Mouse (Mus musculus): Measurements from ENCODE around the gene Gcc1. TPM values are rescaled to one million over a fixed set of nuclear protein-coding genes. Genes with fewer than 3 reads are reported as not detected.

Gcc1 gene
- 16.0 and 16.4 TPM in 2 replicates for polyA plus RNA-seq (2016; fragmentation: Nextera tagmentation; extraction: Ambion mirVana)

DNA sequence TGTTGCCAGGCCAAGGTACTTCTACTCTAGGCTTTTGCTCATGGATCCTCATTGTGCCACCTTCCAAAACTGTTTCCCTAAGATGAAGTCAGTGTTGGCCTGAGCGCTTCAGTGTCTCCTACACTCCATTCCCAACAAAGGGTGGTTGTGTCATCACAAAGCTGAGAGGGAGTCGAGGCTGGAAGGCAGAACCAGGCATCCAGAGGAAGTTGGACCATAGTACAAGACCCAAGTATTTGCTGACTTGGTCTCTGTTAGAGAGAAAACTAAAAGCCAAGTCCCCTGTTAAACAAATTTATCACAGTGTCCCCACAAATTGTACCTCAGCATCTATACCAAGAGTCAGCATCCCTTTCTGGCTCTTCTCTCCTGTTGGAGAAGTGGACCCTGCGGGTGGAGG, at the start of gene Gcc1:
TSS of gene Gcc1 (minus strand) at position 101 of the 400 bp plus-strand sequence.
- H3K36me3 ChIP-seq: peaks cover 20% of the 10 kb centered on the region
- H3K9me3 ChIP-seq (replicated peaks): no peaks in the 10 kb centered on the region
- peaks cover 17% of the 10 kb centered on the region for H3K4me1 ChIP-seq
- H3K4me3 ChIP-seq: no peak within 1 kb of the TSS
- H3K4me2 ChIP-seq (replicated peaks): no peak within 1 kb of the TSS
- H3K9ac ChIP-seq: no peak within 1 kb of the TSS
- no peak within 1 kb of the TSS for H3K27ac ChIP-seq
- ATAC-seq (ENCODE audit: low FRiP score): no peak
- 91% methylated on average over 3 of the region's 3 CpGs for WGBS
- H3K27me3 ChIP-seq: no peaks in the 10 kb centered on the region

DNA sequence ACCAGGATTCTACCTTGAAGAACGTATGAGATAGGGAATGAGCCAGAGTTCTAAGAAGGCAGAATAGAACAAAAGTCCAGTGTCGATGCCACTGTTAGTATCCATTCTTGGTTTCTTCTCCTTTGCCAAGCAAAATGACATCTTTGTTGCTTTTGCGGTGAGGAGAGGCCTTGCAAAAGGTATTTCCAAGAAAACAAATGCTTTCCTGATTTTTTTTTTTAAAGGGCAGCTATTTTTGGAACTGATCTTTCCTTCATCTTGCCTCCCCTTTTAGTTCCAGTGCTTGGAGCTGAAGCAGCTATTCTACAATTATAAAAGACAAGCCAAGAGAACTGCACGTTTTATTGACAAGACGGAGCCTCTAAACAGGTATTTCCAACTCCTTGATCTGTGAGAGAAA, 46.6 kb upstream of the Gcc1 start, which contains the start of gene Snd1:
TSS of gene Snd1 (plus strand) at position 301 of the 400 bp plus-strand sequence.
- no peak within 1 kb of the TSS for H3K9ac ChIP-seq
- no peaks in the 10 kb centered on the region for H3K27me3 ChIP-seq
- no peaks in the 10 kb centered on the region for H3K9me3 ChIP-seq (replicated peaks)
- H3K36me3 ChIP-seq: no peaks in the 10 kb centered on the region
- no peak within 1 kb of the TSS for H3K4me3 ChIP-seq
- H3K4me1 ChIP-seq: 0 out of 2 replicates have a peak, but pooled peaks cover 7% of the 10 kb centered on the region
- no peak within 1 kb of the TSS for H3K4me2 ChIP-seq (replicated peaks)
- WGBS: 81% methylated on average over 5 of the region's 5 CpGs
- ATAC-seq (ENCODE audit: low FRiP score): no peak
- no peak within 1 kb of the TSS for H3K27ac ChIP-seq

DNA sequence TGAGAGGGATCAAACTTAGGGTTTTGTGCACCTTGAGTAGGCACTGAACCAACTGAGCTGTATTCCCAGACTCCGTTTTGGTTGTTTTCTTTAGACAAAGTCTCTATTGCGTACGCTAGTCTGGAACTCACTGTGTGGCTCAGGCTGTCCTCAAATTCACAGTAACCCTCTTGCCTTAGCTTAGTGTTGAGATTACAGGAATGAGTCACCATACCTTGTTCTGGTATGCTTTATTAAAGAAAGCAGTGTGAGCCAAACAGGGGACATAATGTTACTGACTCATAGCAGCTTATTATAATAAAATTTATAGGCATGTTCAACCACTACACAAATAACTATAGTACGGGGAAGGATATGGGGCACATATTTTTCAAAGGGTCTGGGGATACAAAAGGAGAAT, 46.0 kb upstream of the Gcc1 start:
- no peak overlapping the region for H3K27ac ChIP-seq
- WGBS: 86% methylated on average over 4 of the region's 4 CpGs
- 0 out of 2 replicates have a peak, but pooled peaks cover 4% of the 10 kb centered on the region for H3K4me1 ChIP-seq
- H3K9me3 ChIP-seq (replicated peaks): no peaks in the 10 kb centered on the region
- H3K4me2 ChIP-seq (replicated peaks): no peak overlapping the region
- no peak overlapping the region for H3K9ac ChIP-seq
- no peak for ATAC-seq (ENCODE audit: low FRiP score)
- H3K36me3 ChIP-seq: no peaks in the 10 kb centered on the region
- H3K4me3 ChIP-seq: no peak overlapping the region
- H3K27me3 ChIP-seq: no peaks in the 10 kb centered on the region

DNA sequence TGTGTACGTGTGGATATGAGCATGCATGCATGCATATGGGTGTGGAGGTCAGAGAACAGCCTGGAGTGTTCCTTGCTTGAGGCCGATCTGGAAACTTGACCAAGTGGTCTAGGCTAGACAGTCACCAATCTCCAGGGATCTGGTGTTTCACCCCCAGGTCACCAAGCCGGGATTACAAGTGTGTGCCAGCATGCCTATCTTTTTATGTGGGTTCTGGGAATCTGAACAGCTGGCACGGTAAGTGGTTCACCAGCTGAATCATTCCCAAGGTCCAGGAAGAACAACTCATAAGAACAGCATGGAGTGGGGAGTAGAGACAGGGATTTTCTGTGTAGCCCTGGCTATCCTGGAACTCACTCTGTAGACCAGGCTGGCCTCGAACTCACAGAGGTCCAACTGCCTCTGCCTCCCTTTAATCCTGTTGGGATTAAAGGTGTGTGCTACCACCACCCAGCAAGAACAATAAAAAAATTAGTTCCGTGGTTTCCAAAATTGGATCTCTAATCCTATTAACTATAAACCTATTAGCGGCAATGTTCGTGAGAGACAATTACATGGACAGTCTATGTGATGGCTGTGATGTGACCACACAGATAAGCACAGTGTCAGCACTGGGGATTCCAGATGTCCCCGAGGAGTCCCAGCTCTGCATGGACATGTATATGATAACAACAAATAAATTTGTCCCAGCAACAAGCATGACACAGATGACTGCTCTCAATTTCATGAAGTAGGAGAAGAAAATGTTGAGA, 43.3 kb upstream of the Gcc1 start:
- H3K4me1 ChIP-seq: no peaks in the 10 kb centered on the region
- H3K9me3 ChIP-seq (replicated peaks): no peaks in the 10 kb centered on the region
- no peak overlapping the region for H3K9ac ChIP-seq
- H3K4me2 ChIP-seq (replicated peaks): no peak overlapping the region
- no peak overlapping the region for H3K27ac ChIP-seq
- H3K36me3 ChIP-seq: no peaks in the 10 kb centered on the region
- H3K27me3 ChIP-seq: no peaks in the 10 kb centered on the region
- 87% methylated on average over 9 of the region's 9 CpGs for WGBS
- H3K4me3 ChIP-seq: no peak overlapping the region
- no peak for ATAC-seq (ENCODE audit: low FRiP score)

DNA sequence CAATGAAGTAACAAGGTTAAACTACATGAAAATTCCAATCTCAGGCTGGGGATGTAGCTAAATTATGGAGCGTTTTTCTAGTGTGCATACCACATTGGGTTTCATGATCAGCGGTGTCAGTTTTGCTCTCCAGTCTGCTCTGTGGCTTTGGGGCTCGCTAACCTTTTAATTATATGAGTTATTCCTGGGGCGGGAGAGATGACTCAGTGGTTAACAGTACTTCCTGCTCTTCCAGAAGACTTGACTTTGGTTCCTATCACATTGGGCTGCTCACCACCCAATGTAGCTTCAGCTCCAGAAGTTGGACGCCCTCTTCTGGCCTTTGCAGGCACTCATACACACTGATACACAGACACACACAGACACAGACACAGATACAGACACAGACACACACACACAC, 42.4 kb upstream of the Gcc1 start:
- 84% methylated on average over 5 of the region's 5 CpGs for WGBS
- no peak for ATAC-seq (ENCODE audit: low FRiP score)
- no peaks in the 10 kb centered on the region for H3K36me3 ChIP-seq
- no peak overlapping the region for H3K9ac ChIP-seq
- H3K27ac ChIP-seq: no peak overlapping the region
- H3K9me3 ChIP-seq (replicated peaks): no peaks in the 10 kb centered on the region
- no peaks in the 10 kb centered on the region for H3K27me3 ChIP-seq
- H3K4me2 ChIP-seq (replicated peaks): no peak overlapping the region
- no peaks in the 10 kb centered on the region for H3K4me1 ChIP-seq
- no peak overlapping the region for H3K4me3 ChIP-seq

DNA sequence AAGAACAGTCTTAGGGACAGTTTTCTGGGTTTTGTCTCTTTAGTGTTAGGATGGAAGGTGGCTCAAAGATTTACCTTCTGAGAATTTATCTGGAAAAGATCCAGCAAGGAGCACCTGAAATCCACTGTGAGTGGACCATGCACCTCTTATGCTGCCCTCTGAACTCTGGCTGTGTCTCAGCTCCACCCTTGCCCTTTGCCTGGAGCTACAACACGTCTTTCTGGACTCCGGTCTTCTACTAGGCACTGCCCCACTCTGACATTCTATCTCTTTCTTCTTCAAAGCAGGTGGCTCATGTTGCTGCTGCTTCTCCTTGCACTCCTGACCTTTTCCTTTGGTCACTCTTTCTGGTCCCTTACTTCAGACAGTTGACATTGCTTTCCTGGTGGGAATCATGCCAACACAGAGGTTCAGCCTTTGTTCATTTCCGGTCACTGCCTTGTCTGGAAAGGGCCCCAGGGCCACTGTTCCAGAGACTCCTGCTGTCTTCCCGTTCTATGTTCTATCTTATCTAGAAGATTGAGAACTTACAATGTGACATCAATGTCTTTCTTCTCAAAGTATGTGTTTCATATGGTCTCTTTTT, 41.9 kb upstream of the Gcc1 start:
- Histone ChIP-seq H3K9me3 (replicated peaks) (no peaks in the 10 kb centered on the region), H3K36me3 (no peaks in the 10 kb centered on the region), H3K4me1 (no peaks in the 10 kb centered on the region), H3K4me3 (no peak overlapping the region), H3K27ac (no peak overlapping the region), H3K4me2 (replicated peaks) (no peak overlapping the region), H3K9ac (no peak overlapping the region), H3K27me3 (no peaks in the 10 kb centered on the region)
- no peak for ATAC-seq (ENCODE audit: low FRiP score)
- 63% methylated on average over 4 of the region's 4 CpGs for WGBS

DNA sequence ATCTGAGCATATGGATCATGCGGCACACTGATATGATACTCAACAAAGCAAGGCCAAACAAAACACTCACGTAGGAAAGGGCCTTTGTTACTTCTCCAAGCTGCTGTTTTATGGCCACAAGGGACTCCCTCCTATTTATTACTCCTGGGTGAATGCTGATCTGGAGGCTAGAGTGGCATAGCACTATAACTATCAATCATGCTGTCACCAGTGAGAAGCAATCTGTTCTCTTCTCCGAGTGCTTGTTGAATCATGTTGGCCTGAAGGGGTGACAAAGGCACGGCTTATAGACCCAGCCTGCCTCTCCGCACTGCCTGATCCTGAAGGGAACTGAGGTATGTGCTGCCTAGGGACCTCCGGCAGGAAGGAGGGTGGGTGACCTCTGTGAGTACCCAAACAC, 36.4 kb upstream of the Gcc1 start:
- no peaks in the 10 kb centered on the region for H3K9me3 ChIP-seq (replicated peaks)
- 29% methylated on average over 6 of the region's 6 CpGs for WGBS
- peak; percentile 61; the same call in 1 of the 2 replicates for ATAC-seq (ENCODE audit: low FRiP score)
- 0 out of 2 replicates have a peak overlapping the region, but pooled peaks have one; percentile 18 for H3K27ac ChIP-seq
- H3K4me2 ChIP-seq (replicated peaks): no peak overlapping the region
- no peaks in the 10 kb centered on the region for H3K27me3 ChIP-seq
- H3K4me3 ChIP-seq: no peak overlapping the region
- no peaks in the 10 kb centered on the region for H3K36me3 ChIP-seq
- no peak overlapping the region for H3K9ac ChIP-seq
- peaks cover 5% of the 10 kb centered on the region; the same call in 1 of the 2 replicates for H3K4me1 ChIP-seq

DNA sequence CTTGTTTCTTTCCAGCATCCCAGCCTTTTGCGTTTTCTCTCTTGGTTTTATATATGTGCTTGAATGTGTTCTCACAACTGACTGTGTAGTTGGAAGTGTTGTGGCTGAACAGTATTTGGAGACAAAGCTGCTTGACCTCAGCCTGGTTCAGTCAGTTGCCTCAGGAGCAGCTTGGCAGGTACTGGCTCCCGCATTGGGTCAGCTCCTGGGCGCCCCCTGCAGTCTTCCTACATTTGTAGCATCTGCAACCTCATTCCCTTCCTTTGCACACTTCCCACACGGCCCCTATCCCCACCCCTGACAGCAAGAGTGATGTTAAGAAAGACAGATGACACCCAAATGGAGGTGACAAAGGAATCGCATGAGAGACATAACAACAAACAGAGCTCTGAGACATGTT, 32.3 kb upstream of the Gcc1 start:
- 11% methylated on average over 5 of the region's 5 CpGs for WGBS
- H3K36me3 ChIP-seq: no peaks in the 10 kb centered on the region
- ATAC-seq (ENCODE audit: low FRiP score): no peak
- H3K27ac ChIP-seq: no peak overlapping the region
- H3K4me3 ChIP-seq: no peak overlapping the region
- H3K9me3 ChIP-seq (replicated peaks): no peaks in the 10 kb centered on the region
- no peak overlapping the region for H3K4me2 ChIP-seq (replicated peaks)
- no peaks in the 10 kb centered on the region for H3K27me3 ChIP-seq
- no peak overlapping the region for H3K9ac ChIP-seq
- H3K4me1 ChIP-seq: peaks cover 5% of the 10 kb centered on the region; the same call in 1 of the 2 replicates

DNA sequence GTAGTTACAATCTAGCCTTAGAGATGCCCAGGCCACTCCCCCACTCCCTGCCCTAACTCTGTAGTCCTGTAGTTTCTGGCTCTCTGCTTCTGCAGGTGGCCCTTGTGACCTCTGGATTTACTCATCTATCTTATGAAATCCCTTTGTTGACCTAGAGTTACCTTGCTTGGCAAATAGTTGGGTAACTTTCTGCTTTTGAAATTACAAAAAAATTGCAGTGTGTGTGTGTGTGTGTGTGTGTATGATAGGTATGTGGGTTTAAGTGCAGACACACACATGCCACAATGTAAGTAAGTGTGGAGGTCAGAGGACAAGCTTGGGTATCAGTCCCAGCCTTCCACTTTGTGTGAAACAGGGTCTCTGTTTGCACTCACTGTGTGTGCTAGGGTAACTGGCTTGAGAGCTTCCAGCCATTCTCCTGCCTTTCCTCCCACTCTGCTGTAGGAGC, 31.1 kb upstream of the Gcc1 start:
- H3K4me1 ChIP-seq: no peaks in the 10 kb centered on the region; the same call in 1 of the 2 replicates
- H3K27me3 ChIP-seq: no peaks in the 10 kb centered on the region
- H3K4me3 ChIP-seq: no peak overlapping the region
- H3K9me3 ChIP-seq (replicated peaks): no peaks in the 10 kb centered on the region
- H3K27ac ChIP-seq: no peak overlapping the region
- H3K9ac ChIP-seq: no peak overlapping the region
- H3K4me2 ChIP-seq (replicated peaks): no peak overlapping the region
- no peak for ATAC-seq (ENCODE audit: low FRiP score)
- H3K36me3 ChIP-seq: no peaks in the 10 kb centered on the region

DNA sequence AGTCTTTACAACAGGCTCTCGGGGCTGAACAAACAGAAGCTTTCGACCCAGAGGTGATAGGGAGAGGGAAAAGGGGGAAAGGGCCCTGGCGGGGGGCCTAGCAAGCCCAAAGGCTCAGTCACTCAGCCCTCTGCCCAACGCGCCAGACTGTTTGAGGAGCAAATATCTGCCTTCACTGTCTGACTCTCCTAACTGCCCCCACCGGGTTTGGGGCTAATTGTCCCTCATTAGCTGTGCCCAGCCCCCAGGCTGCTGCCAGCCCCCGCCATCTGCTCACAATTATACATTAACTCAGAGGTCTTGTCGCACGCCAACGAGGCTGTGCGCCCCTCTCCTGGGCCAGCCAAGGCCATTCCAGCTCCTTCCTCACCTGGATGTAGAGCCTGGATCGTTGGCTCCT, 22.8 kb upstream of the Gcc1 start:
- H3K4me1 ChIP-seq: no peaks in the 10 kb centered on the region
- no peak overlapping the region for H3K4me3 ChIP-seq
- no peak overlapping the region for H3K9ac ChIP-seq
- no peaks in the 10 kb centered on the region for H3K36me3 ChIP-seq
- H3K27ac ChIP-seq: no peak overlapping the region
- peaks cover 32% of the 10 kb centered on the region for H3K27me3 ChIP-seq
- WGBS: under 1% methylated on average over 12 of the region's 12 CpGs
- no peak for ATAC-seq (ENCODE audit: low FRiP score)
- no peak overlapping the region for H3K4me2 ChIP-seq (replicated peaks)
- no peaks in the 10 kb centered on the region for H3K9me3 ChIP-seq (replicated peaks)

DNA sequence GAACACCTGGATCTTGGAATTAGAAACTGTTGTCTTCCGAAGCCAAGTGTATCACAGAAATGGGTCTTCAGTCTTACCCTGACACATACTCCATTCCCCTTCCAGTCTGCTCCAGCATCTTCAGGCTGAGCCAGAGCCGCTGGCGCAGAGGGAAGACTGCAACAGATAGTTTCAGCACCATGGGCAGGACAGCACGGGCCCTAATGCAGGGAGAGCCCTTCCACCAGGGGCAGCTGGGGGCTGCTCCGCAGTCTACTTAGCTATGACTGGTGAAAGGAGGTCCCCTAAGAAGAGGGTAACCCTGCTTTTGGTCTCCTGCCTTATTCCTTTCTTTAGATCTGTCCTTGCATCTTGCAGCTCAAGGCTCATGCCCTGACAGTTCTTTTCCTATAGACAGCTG, 22.3 kb upstream of the Gcc1 start:
- H3K27me3 ChIP-seq: peaks cover 32% of the 10 kb centered on the region
- no peaks in the 10 kb centered on the region for H3K4me1 ChIP-seq
- H3K36me3 ChIP-seq: no peaks in the 10 kb centered on the region
- ATAC-seq (ENCODE audit: low FRiP score): no peak
- H3K9ac ChIP-seq: no peak overlapping the region
- no peak overlapping the region for H3K4me2 ChIP-seq (replicated peaks)
- H3K9me3 ChIP-seq (replicated peaks): no peaks in the 10 kb centered on the region
- H3K4me3 ChIP-seq: no peak overlapping the region
- no peak overlapping the region for H3K27ac ChIP-seq
- WGBS: 19% methylated on average over 5 of the region's 5 CpGs

DNA sequence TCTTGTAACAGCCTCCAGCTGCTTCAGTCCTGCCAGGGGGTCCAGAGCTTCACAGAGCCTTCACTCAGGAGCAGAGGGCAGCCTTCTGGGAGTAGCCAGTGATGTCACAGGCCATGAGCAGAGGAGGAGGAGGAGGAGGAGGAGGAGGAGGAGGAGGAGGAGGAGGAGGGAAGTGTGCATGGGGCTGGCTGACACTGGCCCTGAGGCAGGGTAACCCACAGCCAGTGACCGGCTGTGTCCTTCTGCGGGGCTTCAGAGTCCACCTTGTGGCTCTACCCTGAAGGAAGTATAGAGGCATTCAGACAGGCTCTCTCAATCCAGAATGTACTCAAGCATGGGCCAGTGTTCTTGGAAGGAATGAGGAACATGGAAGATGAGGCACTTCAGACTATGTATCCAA, 21.1 kb upstream of the Gcc1 start, which contains the start of gene Pax4:
TSS of gene Pax4 (minus strand) at position 101 of the 400 bp plus-strand sequence.
- Histone ChIP-seq H3K4me1 (no peaks in the 10 kb centered on the region), H3K9me3 (replicated peaks) (no peaks in the 10 kb centered on the region), H3K4me3 (no peak within 1 kb of the TSS), H3K9ac (no peak within 1 kb of the TSS), H3K27ac (no peak within 1 kb of the TSS), H3K36me3 (no peaks in the 10 kb centered on the region), H3K27me3 (peaks cover 32% of the 10 kb centered on the region), H3K4me2 (replicated peaks) (no peak within 1 kb of the TSS)
- WGBS: 90% methylated on average over 2 of the region's 2 CpGs
- ATAC-seq (ENCODE audit: low FRiP score): no peak

DNA sequence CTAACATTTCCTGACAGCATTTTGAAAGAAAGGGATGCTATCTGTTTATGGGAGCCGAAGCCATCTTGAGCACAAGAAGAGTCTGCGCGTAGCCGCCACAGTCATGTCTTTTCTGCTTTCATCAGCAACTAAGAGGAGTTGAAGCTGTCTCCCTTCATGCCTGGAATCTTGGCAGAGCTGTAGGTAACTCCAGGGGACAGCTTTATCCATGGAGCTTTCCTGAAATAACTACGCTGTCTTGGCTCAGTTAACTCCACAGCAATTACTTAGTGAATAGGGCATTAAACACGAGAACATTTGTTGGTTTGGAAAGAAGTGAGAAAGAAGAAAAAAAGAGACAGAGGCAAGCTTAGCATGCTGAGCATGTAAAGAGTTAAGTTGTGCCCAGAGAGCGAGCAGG, 19.7 kb upstream of the Gcc1 start:
- 85% methylated on average over 7 of the region's 7 CpGs for WGBS
- Histone ChIP-seq H3K27ac (no peak overlapping the region), H3K27me3 (peaks cover 32% of the 10 kb centered on the region), H3K4me2 (replicated peaks) (no peak overlapping the region), H3K4me3 (no peak overlapping the region), H3K4me1 (no peaks in the 10 kb centered on the region), H3K9ac (no peak overlapping the region), H3K9me3 (replicated peaks) (no peaks in the 10 kb centered on the region), H3K36me3 (no peaks in the 10 kb centered on the region)
- no peak for ATAC-seq (ENCODE audit: low FRiP score)
